Mouse (Mus musculus) embryonic facial prominence, embryonic 12.5 days (tissue): ENCODE data around the gene Pitpnm3. TPM values are rescaled to one million over a fixed set of nuclear protein-coding genes. Genes with fewer than 3 reads are reported as not detected.

Experiments
- ATAC-seq: fragments of 200-750 bp; cut with Nextera tagmentation; 2 replicates; pipeline ENCODE4 v1.8.0; 2017; ENCODE audit not compliant: insufficient number of reproducible peaks, insufficient read depth, low FRiP score, low TSS enrichment
- H3K27ac ChIP-seq: fragments of 300-500 bp; sonication (generic); 2 replicates; pipeline ENCODE4 v1.5.1; 2016; ENCODE audit warnings: mild to moderate bottlenecking
- H3K27me3 ChIP-seq: fragments of 300-500 bp; sonication (generic); 2 replicates; pipeline ENCODE4 v1.6.1; 2016; ENCODE audit warnings: mild to moderate bottlenecking, moderate library complexity
- H3K36me3 ChIP-seq: fragments of 300-500 bp; sonication (generic); 2 replicates; pipeline ENCODE4 v1.6.1; 2016; ENCODE audit warnings: mild to moderate bottlenecking
- H3K4me1 ChIP-seq: fragments of 300-500 bp; sonication (generic); 2 replicates; pipeline ENCODE4 v1.6.1; 2016
- H3K4me2 ChIP-seq: fragments of 300-500 bp; sonication (generic); replicated peaks from 2 replicates; pipeline ENCODE4 v1.6.1; 2016; ENCODE audit warnings: mild to moderate bottlenecking, moderate library complexity
- H3K4me3 ChIP-seq: fragments of 300-500 bp; sonication (generic); 2 replicates; pipeline ENCODE4 v1.5.1; 2016; ENCODE audit warnings: mild to moderate bottlenecking
- H3K9ac ChIP-seq: fragments of 300-500 bp; sonication (generic); 2 replicates; pipeline ENCODE4 v1.6.1; 2016; ENCODE audit warnings: mild to moderate bottlenecking, moderate library complexity
- H3K9me3 ChIP-seq: fragments of 300-500 bp; sonication (generic); 2 replicates; pipeline ENCODE4 v1.6.1; 2016; ENCODE audit warnings: mild to moderate bottlenecking, moderate library complexity
- WGBS: fragments of 180-500 bp; shearing (Covaris S2); methylation state at CpG from one replicate; pipeline ENCODE4 v1.1.7; 2016; 5-methylcytosine and 5-hydroxymethylcytosine counted together
- polyA plus RNA-seq: library from polyadenylated mRNA; unstranded; fragments of >200 nt; fragmentation: Nextera tagmentation; extraction: Ambion mirVana; gene quantifications from 2 replicates; pipeline ENCODE4 v1.2.1, GENCODE M21; 2016

Pitpnm3 gene
- polyA plus RNA-seq, 1 experiment from 2014 or later: 0.24 TPM

DNA sequence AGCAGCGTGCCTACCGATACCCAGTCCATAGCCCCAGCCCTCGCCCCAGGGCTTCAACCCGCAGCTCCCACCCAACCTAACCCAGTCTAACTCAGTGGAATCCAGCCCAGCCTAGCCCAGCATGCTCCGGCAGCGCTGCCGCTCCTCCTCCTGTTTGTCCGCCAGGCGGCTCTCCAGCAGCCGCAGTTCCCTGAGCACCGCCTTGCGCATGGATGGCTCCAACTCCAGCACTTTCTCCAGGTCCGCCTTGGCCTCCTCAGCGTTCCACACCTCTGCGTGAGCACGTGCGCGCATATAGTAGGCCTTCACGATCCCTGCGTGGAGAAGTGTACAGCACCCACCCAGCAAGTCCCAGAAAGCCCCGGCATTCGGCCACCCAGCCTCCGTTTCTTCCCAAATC is 106.4 kb downstream of the Pitpnm3 start:
- Histone ChIP-seq H3K27ac (no peak overlapping the region), H3K4me3 (no peak overlapping the region), H3K9me3 (no peaks in the 10 kb centered on the region), H3K4me2 (no peak overlapping the region), H3K36me3 (no peaks in the 10 kb centered on the region), H3K4me1 (no peaks in the 10 kb centered on the region), H3K27me3 (peaks cover 15% of the 10 kb centered on the region; the same call in 1 of the 2 replicates), H3K9ac (no peak overlapping the region)
- ATAC-seq: peak; percentile 59; the same call in 1 of the 2 replicates
- 20% methylated on average over 23 of the region's 23 CpGs for WGBS

- Histone ChIP-seq H3K4me2 (no peak overlapping the region), H3K4me3 (no peak overlapping the region), H3K36me3 (no peaks in the 10 kb centered on the region), H3K9ac (no peak overlapping the region), H3K27me3 (peaks cover 15% of the 10 kb centered on the region; the same call in 1 of the 2 replicates), H3K4me1 (no peaks in the 10 kb centered on the region; the same call in 1 of the 2 replicates), H3K27ac (no peak overlapping the region), H3K9me3 (no peaks in the 10 kb centered on the region)
- WGBS: 62% methylated on average over 9 of the region's 9 CpGs
- ATAC-seq: no peak
Observed at GRCm38 (mm10) chr11:72027836-72028235, 107.7 kb downstream of the Pitpnm3 start.

GRCm38 (mm10) chr11:72026516-72026915 is 109.1 kb downstream of the Pitpnm3 start:
- no peak overlapping the region for H3K9ac ChIP-seq
- no peaks in the 10 kb centered on the region for H3K36me3 ChIP-seq
- WGBS: 84% methylated on average over 9 of the region's 9 CpGs
- H3K4me2 ChIP-seq: no peak overlapping the region
- ATAC-seq: no peak
- H3K27ac ChIP-seq: no peak overlapping the region
- H3K27me3 ChIP-seq: peaks cover 14% of the 10 kb centered on the region; the same call in 1 of the 2 replicates
- H3K4me1 ChIP-seq: no peaks in the 10 kb centered on the region; the same call in 1 of the 2 replicates
- H3K4me3 ChIP-seq: no peak overlapping the region
- no peaks in the 10 kb centered on the region for H3K9me3 ChIP-seq

- no peak for ATAC-seq
- no peak overlapping the region for H3K4me3 ChIP-seq
- H3K27me3 ChIP-seq: peaks cover 10% of the 10 kb centered on the region; the same call in 1 of the 2 replicates
- H3K36me3 ChIP-seq: no peaks in the 10 kb centered on the region
- WGBS: 40% methylated on average over 5 of the region's 5 CpGs
- no peak overlapping the region for H3K9ac ChIP-seq
- H3K27ac ChIP-seq: no peak overlapping the region
- H3K9me3 ChIP-seq: no peaks in the 10 kb centered on the region
- no peak overlapping the region for H3K4me2 ChIP-seq
- H3K4me1 ChIP-seq: no peaks in the 10 kb centered on the region; the same call in 1 of the 2 replicates
Observed at GRCm38 (mm10) chr11:72025843-72026242, 109.7 kb downstream of the Pitpnm3 start.

GRCm38 (mm10) chr11:72024193-72024781 is 111.3 kb downstream of the Pitpnm3 start:
- Histone ChIP-seq H3K36me3 (no peaks in the 10 kb centered on the region), H3K4me3 (no peak overlapping the region), H3K27ac (no peak overlapping the region), H3K9ac (no peak overlapping the region), H3K4me1 (no peaks in the 10 kb centered on the region; the same call in 1 of the 2 replicates), H3K27me3 (0 out of 2 replicates have a peak, but pooled peaks cover 5% of the 10 kb centered on the region), H3K9me3 (no peaks in the 10 kb centered on the region), H3K4me2 (no peak overlapping the region)
- ATAC-seq: no peak
- 23% methylated on average over 5 of the region's 5 CpGs for WGBS

GRCm38 (mm10) chr11:72023581-72023980 is 112.0 kb downstream of the Pitpnm3 start:
- no peaks in the 10 kb centered on the region for H3K27me3 ChIP-seq
- no peak overlapping the region for H3K27ac ChIP-seq
- no peaks in the 10 kb centered on the region; the same call in 1 of the 2 replicates for H3K4me1 ChIP-seq
- no peak overlapping the region for H3K9ac ChIP-seq
- H3K9me3 ChIP-seq: no peaks in the 10 kb centered on the region
- no peak for ATAC-seq
- no peaks in the 10 kb centered on the region for H3K36me3 ChIP-seq
- 43% methylated on average over 9 of the region's 10 CpGs for whole genome bisulfite sequencing
- H3K4me2 ChIP-seq: no peak overlapping the region
- no peak overlapping the region for H3K4me3 ChIP-seq

DNA sequence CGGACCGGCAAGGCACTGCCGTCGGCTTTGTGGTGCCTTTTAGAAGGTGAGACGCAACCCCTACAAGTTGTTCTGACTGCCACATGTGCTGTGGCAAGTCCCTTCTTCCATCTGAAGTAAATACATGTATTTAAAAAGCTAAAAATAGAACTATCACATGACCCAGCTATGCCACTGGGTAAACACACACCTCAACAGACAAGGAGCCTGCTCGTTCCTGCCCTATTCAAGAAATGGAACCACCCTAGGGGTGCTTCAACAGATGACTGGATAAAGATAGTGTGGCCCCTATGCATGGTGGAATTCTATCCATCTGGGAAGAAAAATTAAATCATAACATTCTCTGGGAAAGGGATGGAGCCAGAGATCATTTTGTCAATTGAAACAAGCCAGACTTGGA is 112.8 kb downstream of the Pitpnm3 start:
- Histone ChIP-seq H3K4me1 (peaks cover 3% of the 10 kb centered on the region; the same call in 1 of the 2 replicates), H3K27ac (no peak overlapping the region), H3K4me3 (no peak overlapping the region), H3K36me3 (no peaks in the 10 kb centered on the region), H3K9me3 (no peaks in the 10 kb centered on the region), H3K27me3 (no peaks in the 10 kb centered on the region), H3K4me2 (no peak overlapping the region), H3K9ac (no peak overlapping the region)
- 80% methylated on average over 6 of the region's 6 CpGs for WGBS
- no peak for ATAC-seq

DNA sequence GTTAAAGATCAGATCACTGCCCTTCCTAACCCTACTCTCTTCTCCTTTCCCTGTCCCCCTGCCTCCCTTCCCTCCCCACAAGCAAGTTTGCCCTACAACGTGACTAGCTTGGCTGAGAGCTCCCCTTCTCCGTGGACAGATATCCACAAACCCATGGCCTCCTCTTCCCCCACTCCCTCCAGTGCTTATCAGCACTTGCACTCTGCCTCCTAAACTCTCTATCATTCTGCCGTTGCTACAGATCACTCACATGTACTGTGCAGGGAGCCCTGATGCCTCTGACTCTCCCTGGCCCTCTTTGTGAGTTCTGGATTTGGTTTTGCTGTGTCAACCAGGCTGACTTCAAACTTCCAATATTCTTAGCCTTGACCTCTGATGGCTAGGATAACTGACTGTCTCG is 114.6 kb downstream of the Pitpnm3 start:
- Histone ChIP-seq H3K27ac (no peak overlapping the region), H3K9me3 (no peaks in the 10 kb centered on the region), H3K4me1 (peaks cover 3% of the 10 kb centered on the region; the same call in 1 of the 2 replicates), H3K36me3 (no peaks in the 10 kb centered on the region), H3K4me2 (no peak overlapping the region), H3K4me3 (no peak overlapping the region), H3K27me3 (no peaks in the 10 kb centered on the region), H3K9ac (no peak overlapping the region)
- WGBS: 68% methylated on average over 4 of the region's 4 CpGs
- ATAC-seq: no peak

- no peak overlapping the region for H3K4me2 ChIP-seq
- no peaks in the 10 kb centered on the region for H3K27me3 ChIP-seq
- 70% methylated on average over 9 of the region's 9 CpGs for WGBS
- H3K9me3 ChIP-seq: no peaks in the 10 kb centered on the region
- no peak overlapping the region for H3K4me3 ChIP-seq
- H3K9ac ChIP-seq: no peak overlapping the region
- H3K27ac ChIP-seq: no peak overlapping the region
- no peaks in the 10 kb centered on the region for H3K36me3 ChIP-seq
- no peak for ATAC-seq
- 0 out of 2 replicates have a peak, but pooled peaks cover 3% of the 10 kb centered on the region for H3K4me1 ChIP-seq
Observed at GRCm38 (mm10) chr11:72017253-72017601, 118.4 kb downstream of the Pitpnm3 start.

DNA sequence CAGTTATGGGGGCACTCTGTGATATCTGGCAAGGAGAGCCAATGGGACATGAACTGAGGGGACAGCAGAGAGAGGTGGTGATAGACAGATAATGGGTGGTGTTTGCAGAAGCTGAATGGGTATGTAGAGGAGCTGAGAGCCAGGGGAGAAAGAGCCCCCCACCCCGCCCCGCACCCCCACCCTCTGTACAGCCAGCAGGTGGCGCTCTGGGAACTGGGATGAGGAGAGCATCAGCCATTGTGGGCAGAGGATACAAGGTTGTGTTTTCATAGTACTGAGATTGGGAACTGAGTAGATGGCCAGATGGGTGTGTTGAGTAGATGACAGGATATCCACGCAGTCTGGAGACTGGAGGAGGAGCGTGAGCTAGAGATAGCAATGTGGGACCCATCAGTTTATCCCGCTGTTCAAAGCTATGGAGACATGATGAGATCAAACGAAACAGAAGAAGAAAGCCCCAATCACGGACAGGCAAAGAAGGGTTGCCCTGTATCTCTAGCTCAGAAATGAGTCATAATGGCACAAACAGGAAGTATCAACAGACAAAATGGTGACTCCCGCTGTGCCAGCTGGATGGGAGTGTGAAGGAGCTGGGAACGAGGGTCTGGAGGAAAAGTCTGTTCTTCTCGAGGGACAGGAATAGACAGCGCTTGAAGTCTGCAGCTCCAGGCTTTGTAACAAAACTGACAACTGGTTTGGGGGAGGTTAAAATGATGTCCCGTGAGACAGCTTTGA is 118.9 kb downstream of the Pitpnm3 start:
- H3K9me3 ChIP-seq: no peaks in the 10 kb centered on the region
- no peaks in the 10 kb centered on the region for H3K27me3 ChIP-seq
- ATAC-seq: no peak
- 82% methylated on average over 13 of the region's 13 CpGs for WGBS
- no peak overlapping the region for H3K4me3 ChIP-seq
- H3K36me3 ChIP-seq: no peaks in the 10 kb centered on the region
- H3K9ac ChIP-seq: no peak overlapping the region
- no peak overlapping the region for H3K27ac ChIP-seq
- H3K4me2 ChIP-seq: no peak overlapping the region
- peaks cover 8% of the 10 kb centered on the region; the same call in 1 of the 2 replicates for H3K4me1 ChIP-seq

DNA sequence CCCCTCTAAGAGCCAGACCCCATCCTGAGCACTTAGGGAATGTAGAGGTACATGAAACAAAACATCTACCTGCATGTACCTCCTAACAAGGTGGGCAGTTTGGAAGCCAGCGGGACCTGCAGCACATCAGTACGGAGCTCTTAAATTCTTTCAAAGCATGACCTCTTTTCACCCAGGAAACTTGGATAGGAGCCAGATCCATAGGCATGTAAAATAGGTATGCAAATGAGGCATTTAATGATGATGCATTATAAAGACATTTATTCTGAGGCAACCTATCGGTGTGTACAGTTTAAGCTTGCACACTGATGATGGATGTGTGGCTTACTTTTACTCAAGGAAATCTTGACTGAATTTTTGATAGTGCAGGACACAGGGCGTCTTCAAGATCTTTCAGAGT is 120.9 kb downstream of the Pitpnm3 start:
- no peak for ATAC-seq
- Histone ChIP-seq H3K9me3 (no peaks in the 10 kb centered on the region), H3K4me3 (no peak overlapping the region), H3K4me2 (no peak overlapping the region), H3K27ac (no peak overlapping the region), H3K36me3 (no peaks in the 10 kb centered on the region), H3K27me3 (no peaks in the 10 kb centered on the region), H3K9ac (no peak overlapping the region), H3K4me1 (peaks cover 26% of the 10 kb centered on the region)
- WGBS: 80% methylated on average over 4 of the region's 4 CpGs

- Histone ChIP-seq H3K9ac (no peak overlapping the region), H3K36me3 (no peaks in the 10 kb centered on the region), H3K27ac (no peak overlapping the region), H3K4me3 (no peak overlapping the region), H3K27me3 (no peaks in the 10 kb centered on the region), H3K4me2 (no peak overlapping the region), H3K4me1 (peaks cover 23% of the 10 kb centered on the region), H3K9me3 (no peaks in the 10 kb centered on the region)
- 76% methylated on average over 1 of the region's 1 CpGs for WGBS
- ATAC-seq: no peak
Observed at GRCm38 (mm10) chr11:72011955-72012354, 123.6 kb downstream of the Pitpnm3 start.
